Mouse (Mus musculus) hindbrain, postnatal 0 days (tissue): ENCODE results near the gene Mapkapk5. TPM values are rescaled to one million over a fixed set of nuclear protein-coding genes. Genes with fewer than 3 reads are reported as not detected.
"Not testable (repeated sequence)": the region's sequence is repeated elsewhere in the genome, so short reads cannot be mapped to it uniquely, and the experiment has no call there.

ENCODE experiments used
- ATAC-seq: fragments of 200-750 bp; cut with Nextera tagmentation; 2 replicates; pipeline ENCODE4 v1.8.0; 2017; ENCODE audit warnings: mild to moderate bottlenecking, moderate TSS enrichment, moderate library complexity
- DNase-seq: peaks from one replicate; pipeline ENCODE4 v3.0.0-alpha.2; 2015; ENCODE audit warnings: low spot score
- H3K27ac ChIP-seq: fragments of 300-500 bp; sonication (generic); 2 replicates; pipeline ENCODE4 v1.5.1; 2014; ENCODE audit warnings: mild to moderate bottlenecking
- H3K27me3 ChIP-seq: fragments of 300-500 bp; sonication (generic); 2 replicates; pipeline ENCODE4 v1.6.1; 2014; ENCODE audit warnings: low read length, mixed read lengths; ENCODE audit not compliant: insufficient read depth
- H3K36me3 ChIP-seq: fragments of 300-500 bp; sonication (generic); 2 replicates; pipeline ENCODE4 v1.6.1; 2014; ENCODE audit warnings: low read length, mixed read lengths; ENCODE audit not compliant: insufficient read depth
- H3K4me1 ChIP-seq: fragments of 300-500 bp; sonication (generic); 2 replicates; pipeline ENCODE4 v1.6.1; 2014; ENCODE audit warnings: antibody characterized with exemption, low read length, mixed read lengths; ENCODE audit not compliant: insufficient read depth
- H3K4me2 ChIP-seq: fragments of 300-500 bp; sonication (generic); 2 replicates; pipeline ENCODE4 v1.6.1; 2014; ENCODE audit warnings: low read depth, mild to moderate bottlenecking, low read length, moderate library complexity, mixed read lengths
- H3K4me3 ChIP-seq: fragments of 300-500 bp; sonication (generic); 2 replicates; pipeline ENCODE4 v1.5.1; 2014; ENCODE audit warnings: low read length
- H3K9ac ChIP-seq: fragments of 300-500 bp; sonication (generic); replicated peaks from 2 replicates; pipeline ENCODE4 v1.6.1; 2014; ENCODE audit warnings: mild to moderate bottlenecking, low read length, moderate library complexity, mixed read lengths
- H3K9me3 ChIP-seq: fragments of 300-500 bp; sonication (generic); 2 replicates; pipeline ENCODE4 v1.6.1; 2016; ENCODE audit warnings: low read length, mixed read lengths
- CTCF ChIP-seq: IDR thresholded peaks from 2 replicates; pipeline ENCODE4 v1.5.1; 2016; ENCODE audit warnings: antibody characterized with exemption, control low read depth, low read depth
- WGBS: fragments of 180-500 bp; shearing (Covaris S2); extraction: QIAGEN DNeasy Blood & Tissue Kit; methylation state at CpG from one replicate; pipeline ENCODE4 v1.1.7; 2014; 5-methylcytosine and 5-hydroxymethylcytosine counted together
- polyA plus RNA-seq: library from polyadenylated mRNA; unstranded; fragments of >200 nt; fragmentation: Nextera tagmentation; extraction: Ambion mirVana; gene quantifications from 2 replicates; pipeline ENCODE4 v1.2.1, GENCODE M21; 2015
- total RNA-seq: library from RNA; depleted of rRNA; stranded (reverse); fragments of >200 nt; gene quantifications from 2 replicates; pipeline ENCODE4 v1.2.3, GENCODE M21; 2014

The Mapkapk5 gene
- total and polyA plus RNA-seq, 2 experiments from 2014 or later = 46.1 to 51.0 TPM

GRCm38 (mm10) chr5:121526961-121527360, 18.7 kb downstream of the Mapkapk5 start:
- TF ChIP-seq CTCF = no peak
- Histone ChIP-seq H3K9ac (no peak overlapping the region), H3K27ac (no peak overlapping the region), H3K4me1 (no peaks in the 10 kb centered on the region), H3K4me2 (no peak overlapping the region), H3K4me3 (no peak overlapping the region), H3K27me3 (no peaks in the 10 kb centered on the region), H3K9me3 (no peaks in the 10 kb centered on the region), H3K36me3 (peaks cover 62% of the 10 kb centered on the region)
- ATAC-seq = no peak
- no peak for DNase-seq
- 66% methylated on average over 8 of the region's 8 CpGs for WGBS

- Histone ChIP-seq H3K4me3 (no peak overlapping the region), H3K27me3 (no peaks in the 10 kb centered on the region), H3K27ac (no peak overlapping the region), H3K36me3 (peaks cover 58% of the 10 kb centered on the region), H3K4me2 (no peak overlapping the region), H3K9ac (no peak overlapping the region), H3K9me3 (no peaks in the 10 kb centered on the region), H3K4me1 (no peaks in the 10 kb centered on the region)
- 80% methylated on average over 7 of the region's 7 CpGs for WGBS
- no peak for TF ChIP-seq CTCF
- no peak for ATAC-seq
- no peak for DNase-seq
Measured at GRCm38 (mm10) chr5:121526526-121526925, 19.2 kb downstream of the Mapkapk5 start.

- ATAC-seq (no peak), DNase-seq (no peak)
- no peak for TF ChIP-seq CTCF
Measured at GRCm38 (mm10) chr5:121525774-121526450, 19.8 kb downstream of the Mapkapk5 start.

GRCm38 (mm10) chr5:121519758-121520157, 25.9 kb downstream of the Mapkapk5 start:
- WGBS = 94% methylated on average over 10 of the region's 17 CpGs
- not testable (repeated sequence) for H3K4me3 ChIP-seq, DNase-seq, H3K27ac ChIP-seq, H3K27me3 ChIP-seq, H3K4me2 ChIP-seq, ATAC-seq, H3K9me3 ChIP-seq, H3K4me1 ChIP-seq, H3K9ac ChIP-seq
- H3K36me3 ChIP-seq = peaks cover 18% of the 10 kb centered on the region; the same call in 1 of the 2 replicates

More at GRCm38 (mm10) chr5:121525774-121526450, 19.8 kb downstream of the Mapkapk5 start:
- H3K36me3 ChIP-seq = peaks cover 52% of the 10 kb centered on the region
- 88% methylated on average over 14 of the region's 14 CpGs for WGBS
- H3K4me2 ChIP-seq = no peak overlapping the region
- H3K9me3 ChIP-seq = no peaks in the 10 kb centered on the region
- no peak overlapping the region for H3K9ac ChIP-seq
- no peak overlapping the region for H3K4me3 ChIP-seq
- no peaks in the 10 kb centered on the region for H3K4me1 ChIP-seq
- no peaks in the 10 kb centered on the region for H3K27me3 ChIP-seq
- no peak overlapping the region for H3K27ac ChIP-seq

GRCm38 (mm10) chr5:121518983-121519382, 26.7 kb downstream of the Mapkapk5 start:
- no peaks in the 10 kb centered on the region for H3K9me3 ChIP-seq
- peaks cover 15% of the 10 kb centered on the region; the same call in 1 of the 2 replicates for H3K36me3 ChIP-seq
- ATAC-seq (no peak), DNase-seq (no peak)
- H3K27ac ChIP-seq = no peak overlapping the region
- WGBS = 92% methylated on average over 9 of the region's 9 CpGs
- H3K9ac ChIP-seq = no peak overlapping the region
- H3K4me1 ChIP-seq = no peaks in the 10 kb centered on the region
- TF ChIP-seq CTCF = no peak
- no peaks in the 10 kb centered on the region for H3K27me3 ChIP-seq
- no peak overlapping the region for H3K4me3 ChIP-seq
- H3K4me2 ChIP-seq = no peak overlapping the region

- 87% methylated on average over 7 of the region's 7 CpGs for WGBS
- ATAC-seq = no peak
- H3K27me3 ChIP-seq = no peaks in the 10 kb centered on the region
- H3K27ac ChIP-seq = no peak overlapping the region
- no peak for TF ChIP-seq CTCF
- H3K4me1 ChIP-seq = no peaks in the 10 kb centered on the region
- DNase-seq = no peak
- H3K9me3 ChIP-seq = no peaks in the 10 kb centered on the region
- H3K9ac ChIP-seq = no peak overlapping the region
- no peaks in the 10 kb centered on the region for H3K36me3 ChIP-seq
- H3K4me3 ChIP-seq = no peak overlapping the region
- H3K4me2 ChIP-seq = no peak overlapping the region
Measured at GRCm38 (mm10) chr5:121510009-121510408, 35.7 kb downstream of the Mapkapk5 start.

- H3K36me3 ChIP-seq = no peaks in the 10 kb centered on the region
- no peaks in the 10 kb centered on the region for H3K9me3 ChIP-seq
- DNase-seq = no peak
- H3K9ac ChIP-seq = no peak overlapping the region
- no peaks in the 10 kb centered on the region for H3K27me3 ChIP-seq
- no peak overlapping the region for H3K4me2 ChIP-seq
- no peaks in the 10 kb centered on the region for H3K4me1 ChIP-seq
- WGBS = 88% methylated on average over 1 of the region's 1 CpGs
- ATAC-seq = no peak
- no peak for TF ChIP-seq CTCF
- H3K27ac ChIP-seq = no peak overlapping the region
- H3K4me3 ChIP-seq = no peak overlapping the region
Measured at GRCm38 (mm10) chr5:121506846-121507245, 38.9 kb downstream of the Mapkapk5 start.
